Mouse (Mus musculus): Measurements from ENCODE around the gene Arsb. TPM values are rescaled to one million over a fixed set of nuclear protein-coding genes. Genes with fewer than 3 reads are reported as not detected.

Arsb gene
- total RNA-seq, 2 experiments from 2014 or later: 21.8 to 95.0 TPM

- ATAC-seq (ENCODE audit: poor library complexity, severe bottlenecking): no peak
These were observed 115.6 kb downstream of the Arsb start for GRCm38 (mm10) chr13:93886999-93887398.

- ATAC-seq (ENCODE audit: poor library complexity, severe bottlenecking): no peak
These were observed 116.8 kb downstream of the Arsb start for GRCm38 (mm10) chr13:93888196-93888595.

- no peak for ATAC-seq (ENCODE audit: poor library complexity, severe bottlenecking)
These were observed 117.5 kb downstream of the Arsb start for GRCm38 (mm10) chr13:93888916-93889315.

GRCm38 (mm10) chr13:93889991-93890390, 118.6 kb downstream of the Arsb start:
- ATAC-seq (ENCODE audit: poor library complexity, severe bottlenecking): no peak

GRCm38 (mm10) chr13:93891276-93891675, 119.8 kb downstream of the Arsb start:
- ATAC-seq (ENCODE audit: poor library complexity, severe bottlenecking): no peak

- no peak for ATAC-seq (ENCODE audit: poor library complexity, severe bottlenecking)
These were observed 120.7 kb downstream of the Arsb start for GRCm38 (mm10) chr13:93892101-93892500.

GRCm38 (mm10) chr13:93894105-93894504, 122.7 kb downstream of the Arsb start:
- ATAC-seq (ENCODE audit: poor library complexity, severe bottlenecking): no peak; the same call in 1 of the 2 replicates

- ATAC-seq (ENCODE audit: poor library complexity, severe bottlenecking): no peak
These were observed 124.0 kb downstream of the Arsb start for GRCm38 (mm10) chr13:93895430-93895829.

GRCm38 (mm10) chr13:93897943-93898826, 126.8 kb downstream of the Arsb start:
- ATAC-seq (ENCODE audit: poor library complexity, severe bottlenecking): peak; percentile 45

GRCm38 (mm10) chr13:93899378-93900256, 128.2 kb downstream of the Arsb start:
- ATAC-seq (ENCODE audit: poor library complexity, severe bottlenecking): peak; percentile 46; the same call in 1 of the 2 replicates

GRCm38 (mm10) chr13:93900934-93901626, 129.7 kb downstream of the Arsb start:
- ATAC-seq (ENCODE audit: poor library complexity, severe bottlenecking): peak; percentile 71

- no peak for ATAC-seq (ENCODE audit: poor library complexity, severe bottlenecking)
These were observed 130.7 kb downstream of the Arsb start for GRCm38 (mm10) chr13:93902126-93902525.

- ATAC-seq (ENCODE audit: poor library complexity, severe bottlenecking): no peak
These were observed 135.3 kb downstream of the Arsb start for GRCm38 (mm10) chr13:93906552-93907245.

GRCm38 (mm10) chr13:93907971-93908370, 136.5 kb downstream of the Arsb start:
- ATAC-seq (ENCODE audit: poor library complexity, severe bottlenecking): no peak

- no peak for ATAC-seq (ENCODE audit: poor library complexity, severe bottlenecking)
These were observed 138.4 kb downstream of the Arsb start for GRCm38 (mm10) chr13:93909847-93910246.

- ATAC-seq (ENCODE audit: poor library complexity, severe bottlenecking): no peak
These were observed 139.6 kb downstream of the Arsb start for GRCm38 (mm10) chr13:93911037-93911436.

GRCm38 (mm10) chr13:93912326-93912915, 141.0 kb downstream of the Arsb start:
- ATAC-seq (ENCODE audit: poor library complexity, severe bottlenecking): no peak

GRCm38 (mm10) chr13:93914206-93914605, 142.8 kb downstream of the Arsb start:
- no peak for ATAC-seq (ENCODE audit: poor library complexity, severe bottlenecking)

GRCm38 (mm10) chr13:93915641-93916570, 144.5 kb downstream of the Arsb start:
- ATAC-seq (ENCODE audit: poor library complexity, severe bottlenecking): no peak

Measured in megakaryocyte, adult 5-6 weeks (primary cell).